Mouse (Mus musculus) adrenal gland, adult 10 weeks (tissue): ENCODE measurements around the gene Gm5662. TPM values are rescaled to one million over a fixed set of nuclear protein-coding genes. Genes with fewer than 3 reads are reported as not detected.

Experiments used
- polyA plus RNA-seq: library from polyadenylated mRNA; stranded (reverse); fragments of 350-450 nt; fragmentation: Illumina TruSeq; extraction: RNeasy Lipid Tissue Mini Kit (QIAGEN cat#74804); gene quantifications from one replicate; pipeline ENCODE4 v1.2.3, GENCODE M21; 2014; ENCODE audit warnings: low read depth, low replicate concordance

Gene Gm5662
- not detected for polyA plus RNA-seq

GRCm38 (mm10) chr12:88274400-88274799, at the start of gene Gm5662:
Gene Gm5662, minus strand, starts transcription at chr12:88274500.

GRCm38 (mm10) chr12:88323926-88324325, 49.6 kb upstream of the Gm5662 start, which contains the start of gene Gm5039:
Gene Gm5039, minus strand, starts transcription at chr12:88324026.

GRCm38 (mm10) chr12:88250000-88250399, 24.3 kb downstream of the Gm5662 start, which contains the start of gene Gm8332:
Gene Gm8332, minus strand, starts transcription at chr12:88250100.

Other genes starting within 250 kb of the Gm5662 start
- gene Gm2056, start 247.5 kb downstream of the Gm5662 start, polyA plus RNA-seq, result not detected
- not detected for gene Gm16368, start 190.8 kb downstream of the Gm5662 start, polyA plus RNA-seq
- gene Gm10436, start 92.4 kb downstream of the Gm5662 start, polyA plus RNA-seq, result not detected
- not detected for gene Gm8332, start 24.4 kb downstream of the Gm5662 start, polyA plus RNA-seq
- gene Gm5039, start 49.5 kb upstream of the Gm5662 start, polyA plus RNA-seq, result not detected
- gene Adck1, start 86.1 kb upstream of the Gm5662 start, polyA plus RNA-seq, result 4.5 TPM